Mouse (Mus musculus) lung, adult 2 months (tissue): ENCODE measurements around the gene Lrrc10b. TPM values are rescaled to one million over a fixed set of nuclear protein-coding genes. Genes with fewer than 3 reads are reported as not detected.

ENCODE experiments used
- DNase-seq: peaks from one replicate; pipeline ENCODE4 v3.0.0; 2022
- H3K4me1 ChIP-seq: fragments of 200-500 bp; 2 replicates; pipeline ENCODE4 v1.6.1; 2011; ENCODE audit warnings: low read length; ENCODE audit not compliant: control insufficient read depth, insufficient read depth
- H3K4me3 ChIP-seq: fragments of 200-500 bp; replicated peaks from 2 replicates; pipeline ENCODE3; 2011; ENCODE audit warnings: low read depth, mild to moderate bottlenecking, control low read depth, low read length; ENCODE audit errors: extremely low read depth
- CTCF ChIP-seq: fragments of 200-500 bp; IDR thresholded peaks from 2 replicates; pipeline ENCODE4 v1.5.1; 2011; ENCODE audit warnings: mild to moderate bottlenecking, low read length, control low read depth; ENCODE audit not compliant: insufficient read depth
- POLR2A ChIP-seq: fragments of 200-500 bp; IDR thresholded peaks from 2 replicates; pipeline ENCODE4 v1.6.1; 2011; ENCODE audit warnings: low read depth, mild to moderate bottlenecking, control low read depth, low read length, borderline replicate concordance; ENCODE audit errors: extremely low read depth
- WGBS: fragments of 180-500 bp; shearing (Covaris S2); methylation state at CpG from one replicate; pipeline ENCODE4 v1.1.7; 2018; 5-methylcytosine and 5-hydroxymethylcytosine counted together
- polyA plus RNA-seq: library from polyadenylated mRNA; depleted of rRNA; stranded (reverse); fragments of >200 nt; gene quantifications from 2 replicates; pipeline ENCODE4 v1.2.3, GENCODE M21; 2012

Lrrc10b gene
- polyA plus RNA-seq, 1 experiment, result 20.6 TPM

- WGBS, result 75% methylated on average over 4 of the region's 4 CpGs
- TF ChIP-seq CTCF, result no peak
- no peak for TF ChIP-seq POLR2A
- DNase-seq, result no peak
- Histone ChIP-seq H3K4me1 (no peaks in the 10 kb centered on the region), H3K4me3 (no peak overlapping the region)
Measured at GRCm38 (mm10) chr19:10431841-10432240, 25.4 kb downstream of the Lrrc10b start.

- WGBS, result 49% methylated on average over 3 of the region's 3 CpGs
- DNase-seq, result no peak
- Histone ChIP-seq H3K4me1 (no peaks in the 10 kb centered on the region), H3K4me3 (no peak overlapping the region)
- TF ChIP-seq CTCF, result no peak
- TF ChIP-seq POLR2A, result no peak
Measured at GRCm38 (mm10) chr19:10431410-10431809, 25.9 kb downstream of the Lrrc10b start.

GRCm38 (mm10) chr19:10429371-10429770, 27.9 kb downstream of the Lrrc10b start:
- 52% methylated on average over 8 of the region's 8 CpGs for WGBS
- no peak for TF ChIP-seq CTCF
- TF ChIP-seq POLR2A, result no peak
- DNase-seq, result no peak
- no peaks in the 10 kb centered on the region for H3K4me1 ChIP-seq
- H3K4me3 ChIP-seq, result no peak overlapping the region

GRCm38 (mm10) chr19:10427431-10427830, 29.8 kb downstream of the Lrrc10b start:
- H3K4me3 ChIP-seq, result no peak overlapping the region
- TF ChIP-seq CTCF (no peak), POLR2A (no peak)
- no peaks in the 10 kb centered on the region for H3K4me1 ChIP-seq
- DNase-seq, result no peak
- WGBS, result 80% methylated on average over 9 of the region's 9 CpGs

- WGBS, result 57% methylated on average over 6 of the region's 6 CpGs
- H3K4me1 ChIP-seq, result no peaks in the 10 kb centered on the region
- TF ChIP-seq CTCF (no peak), POLR2A (no peak)
- H3K4me3 ChIP-seq, result no peak overlapping the region
- no peak for DNase-seq
Measured at GRCm38 (mm10) chr19:10426793-10427192, 30.5 kb downstream of the Lrrc10b start.

GRCm38 (mm10) chr19:10426312-10426711, 31.0 kb downstream of the Lrrc10b start:
- WGBS, result 62% methylated on average over 25 of the region's 25 CpGs
- TF ChIP-seq POLR2A, result no peak
- TF ChIP-seq CTCF, result no peak

GRCm38 (mm10) chr19:10425484-10426270, 31.6 kb downstream of the Lrrc10b start:
- H3K4me3 ChIP-seq, result no peak overlapping the region
- no peaks in the 10 kb centered on the region for H3K4me1 ChIP-seq
- 65% methylated on average over 13 of the region's 13 CpGs for WGBS

More at GRCm38 (mm10) chr19:10426312-10426711, 31.0 kb downstream of the Lrrc10b start:
- DNase-seq, result no peak
- no peaks in the 10 kb centered on the region for H3K4me1 ChIP-seq
- no peak overlapping the region for H3K4me3 ChIP-seq

GRCm38 (mm10) chr19:10424751-10425150, 32.5 kb downstream of the Lrrc10b start:
- WGBS, result 38% methylated on average over 1 of the region's 1 CpGs
- Histone ChIP-seq H3K4me3 (no peak overlapping the region), H3K4me1 (no peaks in the 10 kb centered on the region)
- TF ChIP-seq POLR2A (no peak), CTCF (no peak)
- no peak for DNase-seq

More at GRCm38 (mm10) chr19:10425484-10426270, 31.6 kb downstream of the Lrrc10b start:
- no peak for DNase-seq
- TF ChIP-seq CTCF, result no peak
- no peak for TF ChIP-seq POLR2A

GRCm38 (mm10) chr19:10421986-10422976, 35.0 kb downstream of the Lrrc10b start:
- TF ChIP-seq CTCF, result no peak
- TF ChIP-seq POLR2A, result no peak
- DNase-seq, result no peak
- Histone ChIP-seq H3K4me3 (no peak overlapping the region), H3K4me1 (no peaks in the 10 kb centered on the region)
- WGBS, result 10% methylated on average over 53 of the region's 53 CpGs
